Mouse (Mus musculus) embryonic fibroblast, embryonic 13.5 days (primary cell): Measurements from ENCODE around the gene Slc44a3. TPM values are rescaled to one million over a fixed set of nuclear protein-coding genes. Genes with fewer than 3 reads are reported as not detected.

Experiments used
- H3K27ac ChIP-seq: 2 replicates; pipeline ENCODE4 v1.5.1; 2012; ENCODE audit warnings: low read length, control low read depth, inconsistent platforms; ENCODE audit not compliant: insufficient read depth
- H3K4me1 ChIP-seq: 2 replicates; pipeline ENCODE4 v1.6.1; 2011; ENCODE audit warnings: low read length; ENCODE audit not compliant: control insufficient read depth, insufficient read depth
- H3K4me3 ChIP-seq: 2 replicates; pipeline ENCODE4 v1.5.1; 2011; ENCODE audit warnings: mild to moderate bottlenecking, control low read depth, low read length; ENCODE audit not compliant: insufficient read depth
- CTCF ChIP-seq: IDR thresholded peaks from 2 replicates; pipeline ENCODE4 v1.5.1; 2011; ENCODE audit warnings: mild to moderate bottlenecking, control low read depth, low read length, moderate library complexity, borderline replicate concordance; ENCODE audit not compliant: insufficient read depth
- POLR2A ChIP-seq: IDR thresholded peaks from 2 replicates; pipeline ENCODE4 v1.6.1; 2011; ENCODE audit warnings: low read depth, mild to moderate bottlenecking, control low read depth, low read length, moderate library complexity
- polyA plus RNA-seq: library from polyadenylated mRNA; stranded (reverse); fragments of >200 nt; gene quantifications from 2 replicates; pipeline ENCODE4 v1.2.4, GENCODE M21; 2011; ENCODE audit warnings: low read depth; ENCODE audit not compliant: missing spikeins, insufficient read length

Gene Slc44a3
- polyA plus RNA-seq, 1 experiment = not detected

- peaks cover 3% of the 10 kb centered on the region for H3K4me1 ChIP-seq
- no peak overlapping the region for H3K27ac ChIP-seq
- no peak overlapping the region for H3K4me3 ChIP-seq
- TF ChIP-seq CTCF = no peak
- TF ChIP-seq POLR2A = no peak
Observed at GRCm38 (mm10) chr3:121422405-121422804, 109.8 kb downstream of the Slc44a3 start.

- no peak overlapping the region for H3K27ac ChIP-seq
- no peak overlapping the region for H3K4me3 ChIP-seq
- TF ChIP-seq POLR2A = no peak
- TF ChIP-seq CTCF = no peak
- H3K4me1 ChIP-seq = no peaks in the 10 kb centered on the region
Observed at GRCm38 (mm10) chr3:121418850-121419435, 113.3 kb downstream of the Slc44a3 start.

DNA sequence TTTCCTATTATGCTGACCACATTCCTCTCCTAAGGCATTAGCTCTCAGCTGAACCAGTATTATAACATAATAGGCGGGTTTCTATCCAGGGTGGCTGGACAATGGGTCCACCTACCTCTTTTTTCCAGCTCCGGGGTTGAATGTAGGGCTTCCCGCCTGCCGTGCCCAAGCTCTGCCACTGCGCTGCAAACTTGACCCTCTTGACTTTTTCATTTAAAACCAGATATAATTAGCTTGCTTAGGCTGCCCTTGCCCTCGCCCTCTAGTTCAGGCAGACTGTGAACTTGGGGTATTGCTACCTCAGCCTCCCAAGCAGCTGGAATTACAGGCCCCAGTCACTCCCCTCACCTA is 114.0 kb downstream of the Slc44a3 start:
- no peak overlapping the region for H3K4me3 ChIP-seq
- peak overlapping the region; percentile 42; the same call in 1 of the 2 replicates for H3K27ac ChIP-seq
- no peaks in the 10 kb centered on the region for H3K4me1 ChIP-seq
- no peak for TF ChIP-seq CTCF
- TF ChIP-seq POLR2A = no peak

DNA sequence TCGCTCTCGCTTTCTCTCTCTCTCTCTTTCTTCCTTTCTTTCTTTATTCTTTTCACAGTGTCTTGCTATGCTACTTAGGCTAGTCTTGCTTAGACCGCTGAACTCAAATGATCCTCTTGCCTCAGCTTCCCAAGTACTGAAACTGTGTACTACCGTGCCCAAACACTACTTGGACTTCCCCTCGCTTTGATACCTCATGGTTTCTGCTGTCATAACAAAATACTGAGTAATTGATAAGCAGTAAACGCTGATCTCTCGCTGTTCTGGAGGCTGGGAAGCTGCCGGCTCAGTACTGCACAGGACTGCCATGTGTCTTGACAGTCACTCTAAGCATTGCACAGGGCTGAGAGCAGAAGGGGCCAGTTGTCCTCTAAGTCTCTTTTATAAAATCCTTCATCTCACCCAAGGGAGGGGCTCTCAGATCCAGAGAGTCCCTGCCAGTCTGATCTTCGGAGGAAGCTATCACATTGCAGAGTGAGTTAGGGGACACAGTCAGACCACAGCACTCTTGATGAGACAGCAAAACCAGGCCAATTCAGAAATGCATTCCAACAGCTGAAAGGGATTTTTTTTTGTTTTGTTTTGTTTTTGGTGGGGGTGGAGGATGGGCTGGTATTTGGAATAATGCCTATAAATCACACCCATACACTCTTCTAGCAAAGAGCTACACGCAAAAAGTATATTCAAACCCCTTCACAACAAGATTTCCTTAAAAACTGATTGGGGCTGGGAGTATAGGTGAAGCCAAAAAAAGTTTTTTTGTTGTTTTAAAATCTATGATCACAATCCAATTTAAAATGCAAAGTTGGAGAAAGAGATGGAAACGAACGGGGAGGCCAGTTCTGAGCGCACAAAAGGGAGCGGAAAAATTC is 114.6 kb downstream of the Slc44a3 start:
- Histone ChIP-seq H3K4me3 (no peak overlapping the region), H3K27ac (no peak overlapping the region), H3K4me1 (no peaks in the 10 kb centered on the region)
- TF ChIP-seq POLR2A (no peak), CTCF (no peak)

- no peak for TF ChIP-seq POLR2A
- TF ChIP-seq CTCF = no peak
- no peak overlapping the region for H3K4me3 ChIP-seq
Observed at GRCm38 (mm10) chr3:121416171-121417154, 115.7 kb downstream of the Slc44a3 start.

GRCm38 (mm10) chr3:121411450-121411849 is 120.8 kb downstream of the Slc44a3 start:
- no peak for TF ChIP-seq CTCF
- no peak overlapping the region for H3K4me3 ChIP-seq
- H3K4me1 ChIP-seq = no peaks in the 10 kb centered on the region
- H3K27ac ChIP-seq = no peak overlapping the region

More at GRCm38 (mm10) chr3:121416171-121417154, 115.7 kb downstream of the Slc44a3 start:
- Histone ChIP-seq H3K27ac (no peak overlapping the region), H3K4me1 (no peaks in the 10 kb centered on the region)

Other genes with a start within 250 kb of the Slc44a3 start
- 0.27 and 1.1 TPM in 2 replicates for gene Tmem56, start 249.3 kb downstream of the Slc44a3 start, polyA plus RNA-seq
- 34.8 and 49.0 TPM in 2 replicates for gene Alg14, start 240.6 kb downstream of the Slc44a3 start, polyA plus RNA-seq
- 720 and 799 TPM in 2 replicates for gene Cnn3, start 105.9 kb downstream of the Slc44a3 start, polyA plus RNA-seq
- not detected in 2 replicates for gene 4930432M17Rik, start 138.4 kb upstream of the Slc44a3 start, polyA plus RNA-seq
- 168 and 276 TPM in 2 replicates for gene F3, start 191.1 kb upstream of the Slc44a3 start, polyA plus RNA-seq